Mouse (Mus musculus) small intestine, adult 2 months (tissue): Measurements from ENCODE around the gene Cwh43. TPM values are rescaled to one million over a fixed set of nuclear protein-coding genes. Genes with fewer than 3 reads are reported as not detected.

Experiments used
- H3K27ac ChIP-seq: fragments of 200-500 bp; 2 replicates; pipeline ENCODE4 v1.5.1; 2012; ENCODE audit warnings: low read depth, low read length, control low read depth, inconsistent platforms; ENCODE audit not compliant: insufficient read depth
- H3K27me3 ChIP-seq: fragments of 200-500 bp; 2 replicates; pipeline ENCODE4 v1.6.1; 2012; ENCODE audit warnings: mild to moderate bottlenecking, moderate library complexity, low read length, inconsistent platforms; ENCODE audit not compliant: control insufficient read depth, insufficient read depth
- H3K36me3 ChIP-seq: fragments of 200-500 bp; 2 replicates; pipeline ENCODE4 v1.6.1; 2012; ENCODE audit warnings: mild to moderate bottlenecking, low read length, control low read depth, inconsistent platforms; ENCODE audit not compliant: control insufficient read depth, insufficient read depth
- H3K4me1 ChIP-seq: fragments of 200-500 bp; 2 replicates; pipeline ENCODE4 v1.6.1; 2012; ENCODE audit warnings: low read length, inconsistent platforms, mixed read lengths; ENCODE audit not compliant: control insufficient read depth, insufficient read depth, insufficient read length
- H3K4me3 ChIP-seq: fragments of 200-500 bp; 2 replicates; pipeline ENCODE4 v1.5.1; 2012; ENCODE audit warnings: low read depth, mild to moderate bottlenecking, control low read depth, inconsistent platforms, low read length, moderate library complexity
- CTCF ChIP-seq: fragments of 200-500 bp; IDR thresholded peaks from 2 replicates; pipeline ENCODE4 v1.5.1; 2012; ENCODE audit warnings: low read depth, mild to moderate bottlenecking, control low read depth, inconsistent platforms, low read length, moderate library complexity, mixed read lengths; ENCODE audit not compliant: insufficient replicate concordance, insufficient read length; ENCODE audit errors: extremely low read depth
- POLR2A ChIP-seq: fragments of 200-500 bp; IDR thresholded peaks from 2 replicates; pipeline ENCODE4 v1.6.1; 2012; ENCODE audit warnings: low read depth, mild to moderate bottlenecking, control low read depth, inconsistent platforms, low read length, moderate library complexity
- WGBS: fragments of 180-500 bp; shearing (Covaris S2); methylation state at CpG from one replicate; pipeline ENCODE4 v1.1.7; 2018; 5-methylcytosine and 5-hydroxymethylcytosine counted together
- polyA plus RNA-seq: library from polyadenylated mRNA; depleted of rRNA; stranded (reverse); fragments of >200 nt; gene quantifications from 2 replicates; pipeline ENCODE4 v1.2.3, GENCODE M21; 2012

The Cwh43 gene
- polyA plus RNA-seq, 1 experiment = 0.32 TPM

- no peaks in the 10 kb centered on the region for H3K4me1 ChIP-seq
- H3K36me3 ChIP-seq = no peaks in the 10 kb centered on the region
- WGBS = 69% methylated on average over 9 of the region's 9 CpGs
- no peak for TF ChIP-seq POLR2A
- no peak for TF ChIP-seq CTCF
- no peak overlapping the region for H3K27ac ChIP-seq
- no peak overlapping the region for H3K4me3 ChIP-seq
- no peaks in the 10 kb centered on the region for H3K27me3 ChIP-seq
Measured at GRCm38 (mm10) chr5:73393041-73393440, 12.8 kb upstream of the Cwh43 start.

- Histone ChIP-seq H3K27me3 (peaks cover 16% of the 10 kb centered on the region; the same call in 1 of the 2 replicates), H3K27ac (no peak overlapping the region)
- 24% methylated on average over 7 of the region's 7 CpGs for WGBS
Measured at GRCm38 (mm10) chr5:73399768-73400526, 5.9 kb upstream of the Cwh43 start.

GRCm38 (mm10) chr5:73401341-73401740 is 4.5 kb upstream of the Cwh43 start:
- H3K4me3 ChIP-seq = no peak overlapping the region
- no peaks in the 10 kb centered on the region for H3K36me3 ChIP-seq
- TF ChIP-seq CTCF (no peak), POLR2A (no peak)
- peaks cover 5% of the 10 kb centered on the region for H3K4me1 ChIP-seq
- WGBS = 42% methylated on average over 5 of the region's 5 CpGs
- H3K27me3 ChIP-seq = peaks cover 27% of the 10 kb centered on the region
- H3K27ac ChIP-seq = no peak overlapping the region

More at GRCm38 (mm10) chr5:73399768-73400526, 5.9 kb upstream of the Cwh43 start:
- no peaks in the 10 kb centered on the region for H3K4me1 ChIP-seq
- no peak overlapping the region for H3K4me3 ChIP-seq
- no peak for TF ChIP-seq CTCF
- no peak for TF ChIP-seq POLR2A
- no peaks in the 10 kb centered on the region for H3K36me3 ChIP-seq

- WGBS = 88% methylated on average over 4 of the region's 4 CpGs
- H3K27ac ChIP-seq = no peak overlapping the region
- no peaks in the 10 kb centered on the region for H3K36me3 ChIP-seq
- H3K4me1 ChIP-seq = peaks cover 5% of the 10 kb centered on the region
- TF ChIP-seq POLR2A = no peak
- TF ChIP-seq CTCF = no peak
- no peak overlapping the region for H3K4me3 ChIP-seq
- peaks cover 37% of the 10 kb centered on the region for H3K27me3 ChIP-seq
Measured at GRCm38 (mm10) chr5:73402911-73403310, 3.0 kb upstream of the Cwh43 start.

GRCm38 (mm10) chr5:73403311-73404068 is 2.4 kb upstream of the Cwh43 start:
- peaks cover 37% of the 10 kb centered on the region for H3K27me3 ChIP-seq
- H3K36me3 ChIP-seq = no peaks in the 10 kb centered on the region
- H3K4me3 ChIP-seq = no peak overlapping the region
- no peak overlapping the region for H3K27ac ChIP-seq
- H3K4me1 ChIP-seq = peaks cover 5% of the 10 kb centered on the region
- 89% methylated on average over 14 of the region's 14 CpGs for WGBS
- no peak for TF ChIP-seq POLR2A
- no peak for TF ChIP-seq CTCF

GRCm38 (mm10) chr5:73404790-73405189 is 1.1 kb upstream of the Cwh43 start:
- WGBS = 74% methylated on average over 6 of the region's 6 CpGs
- H3K27ac ChIP-seq = no peak overlapping the region

GRCm38 (mm10) chr5:73406861-73407260 is 986 bp downstream of the Cwh43 start:
- WGBS = 22% methylated on average over 6 of the region's 6 CpGs
- Histone ChIP-seq H3K4me1 (peaks cover 5% of the 10 kb centered on the region), H3K36me3 (no peaks in the 10 kb centered on the region), H3K4me3 (no peak overlapping the region), H3K27me3 (peaks cover 34% of the 10 kb centered on the region), H3K27ac (no peak overlapping the region)
- TF ChIP-seq CTCF (no peak), POLR2A (no peak)

More at GRCm38 (mm10) chr5:73404790-73405189, 1.1 kb upstream of the Cwh43 start:
- Histone ChIP-seq H3K4me1 (peaks cover 5% of the 10 kb centered on the region), H3K36me3 (no peaks in the 10 kb centered on the region), H3K4me3 (no peak overlapping the region), H3K27me3 (peaks cover 37% of the 10 kb centered on the region)
- TF ChIP-seq POLR2A = no peak
- peak; percentile 14; the same call in 1 of the 2 replicates for TF ChIP-seq CTCF

- 73% methylated on average over 5 of the region's 5 CpGs for WGBS
- no peaks in the 10 kb centered on the region for H3K36me3 ChIP-seq
- H3K27ac ChIP-seq = no peak overlapping the region
- H3K27me3 ChIP-seq = peaks cover 21% of the 10 kb centered on the region
- no peak overlapping the region for H3K4me3 ChIP-seq
- H3K4me1 ChIP-seq = peaks cover 5% of the 10 kb centered on the region
- TF ChIP-seq CTCF (no peak), POLR2A (no peak)
Measured at GRCm38 (mm10) chr5:73409970-73410369, 4.1 kb downstream of the Cwh43 start.
